Mouse (Mus musculus): ENCODE measurements at regions not wholly inside any gene's neighbourhood (a gene's known extent, or its start where the extent isn't known, plus 50 kb on each side); places are given as distances from the start of the nearest gene placed in this dataset.

GRCm38 (mm10) chr4:7091201-7091814, 1147.5 kb downstream of the Car8 start:
- H3K9me3 ChIP-seq = no peaks in the 10 kb centered on the region
- H3K4me1 ChIP-seq = no peaks in the 10 kb centered on the region
- ATAC-seq (ENCODE audit: low FRiP score, low read depth) = no peak

More at GRCm38 (mm10) chr4:7091201-7091814, 1147.5 kb downstream of the Car8 start:
- H3K9ac ChIP-seq = no peak overlapping the region
- H3K27me3 ChIP-seq (replicated peaks) = no peaks in the 10 kb centered on the region
- H3K4me2 ChIP-seq (replicated peaks) = no peak overlapping the region
- no peaks in the 10 kb centered on the region for H3K36me3 ChIP-seq
- no peak overlapping the region for H3K4me3 ChIP-seq
- H3K27ac ChIP-seq = no peak overlapping the region

All from neural tube, embryonic 12.5 days (tissue).